Comparison of ENCODE assay signal across 14 mouse cellular contexts in genomic region chr9:64125307-64125706, GRCm38 (mm10). TPM values are rescaled to one million over a fixed set of nuclear protein-coding genes. Genes with fewer than 3 reads are reported as not detected.
DNase-seq lines count a peak whose midpoint lies in the region; ATAC-seq and TF ChIP-seq lines count a peak whose summit lies in the region.
"Had no signal": no experiment of that assay in that cellular context is flagged by ENCODE, and none has a peak within 500 bp of the region (broad histone marks: within the 10 kb centered on the region; RNA-seq: fewer than 3 reads in every experiment).

No protein-coding gene starts in this region.

- no peaks in the 10 kb centered on the region for H3K36me3 ChIP-seq in kidney, embryonic 15.5 days
- no peaks in the 10 kb centered on the region for H3K36me3 ChIP-seq in limb, embryonic 13.5 days
- no peaks in the 10 kb centered on the region for H3K36me3 ChIP-seq in thymus, adult 2 months (ENCODE audit: control insufficient read depth, insufficient read depth, low read length)

- peak overlapping the region; percentile 71 for H3K27ac ChIP-seq in kidney, embryonic 15.5 days
- no peak overlapping the region; the same call in 1 of the 2 replicates for H3K27ac ChIP-seq in limb, embryonic 13.5 days
- no peak overlapping the region for H3K27ac ChIP-seq in thymus, adult 2 months (ENCODE audit: control insufficient read depth, insufficient read depth, low read length)
- H3K27ac ChIP-seq: left cerebral cortex, adult 2 months; liver, embryonic 14.5 days had no signal

- no peak for TF ChIP-seq POLR2A in thymus, adult 2 months (IDR thresholded peaks at IDR 0.05; ENCODE audit: control insufficient read depth, extremely low read depth, insufficient read depth, low read length, poor library complexity)

- no peak overlapping the region for H3K4me3 ChIP-seq in kidney, embryonic 15.5 days (replicated peaks)
- no peak overlapping the region for H3K4me3 ChIP-seq in limb, embryonic 13.5 days
- no peak overlapping the region for H3K4me3 ChIP-seq in thymus, adult 2 months (ENCODE audit: control insufficient read depth, insufficient read depth, low read length)
- H3K4me3 ChIP-seq: left cerebral cortex, adult 2 months had no signal

- H3K4me1 ChIP-seq in kidney, embryonic 15.5 days: peaks cover 32% of the 10 kb centered on the region
- H3K4me1 ChIP-seq in limb, embryonic 13.5 days: peaks cover 5% of the 10 kb centered on the region; the same call in 1 of the 2 replicates
- no peaks in the 10 kb centered on the region for H3K4me1 ChIP-seq in thymus, adult 2 months (replicated peaks; ENCODE audit: control insufficient read depth, insufficient read depth, low read length)

- no peaks in the 10 kb centered on the region for H3K27me3 ChIP-seq in kidney, embryonic 15.5 days
- H3K27me3 ChIP-seq in limb, embryonic 13.5 days: no peaks in the 10 kb centered on the region
- no peaks in the 10 kb centered on the region for H3K27me3 ChIP-seq in thymus, adult 2 months (ENCODE audit: control insufficient read depth, insufficient read depth, low read length)

- no peaks in the 10 kb centered on the region for H3K9me3 ChIP-seq in kidney, embryonic 15.5 days (replicated peaks)
- no peaks in the 10 kb centered on the region for H3K9me3 ChIP-seq in limb, embryonic 13.5 days

- H3K9ac ChIP-seq in kidney, embryonic 15.5 days: no peak overlapping the region
- no peak overlapping the region for H3K9ac ChIP-seq in limb, embryonic 13.5 days
- H3K9ac ChIP-seq: liver, embryonic 14.5 days had no signal

- WGBS in kidney, embryonic 15.5 days: 48% methylated on average over 3 of the region's 3 CpGs
- WGBS in limb, embryonic 13.5 days: 56% methylated on average over 3 of the region's 3 CpGs
- WGBS in thymus, adult 2 months: 92% methylated on average over 3 of the region's 3 CpGs

- DNase-seq in kidney, postnatal 25 days: no peak
- DNase-seq in ES-CJ7 (ENCODE audit: low read depth, low spot score) (peak; percentile 46), ZHBTc4 (ENCODE audit: low read depth, low spot score) (peak; percentile 55)
- no peak for DNase-seq in right cerebral cortex, postnatal 10 days (ENCODE audit: low spot score in 2 of 2)
- DNase-seq in thymus, adult 2 months: no peak
- DNase-seq: cerebellum, postnatal 36 days; heart, postnatal 36 days; kidney, adult 9 months; right cerebral cortex, postnatal 4 days had no signal

- TF ChIP-seq CTCF in thymus, adult 2 months (IDR thresholded peaks at IDR 0.05; ENCODE audit: borderline replicate concordance, control insufficient read depth, extremely low read depth, insufficient read depth, low read length, poor library complexity): no peak

- H3K4me2 ChIP-seq in kidney, embryonic 15.5 days: no peak overlapping the region
- H3K4me2 ChIP-seq in limb, embryonic 13.5 days (replicated peaks): no peak overlapping the region

- peak; percentile 61 for ATAC-seq in kidney, embryonic 15.5 days (replicated peaks; ENCODE audit: low FRiP score)
- ATAC-seq in limb, embryonic 13.5 days (ENCODE audit: low FRiP score, low read depth): peak; percentile 40; the same call in 1 of the 2 replicates
- ATAC-seq: activated CD4-positive, CD25-positive, alpha-beta regulatory T cell, adult 4 months had no signal

RNA-seq across cellular contexts. Expression of gene Lctl, which starts 8.4 kb away (rescaled TPM):
- polyA plus RNA-seq in kidney, embryonic 15.5 days (2015; fragmentation: Nextera tagmentation; extraction: Ambion mirVana): 0.16 and 0.51 TPM in 2 replicates
- polyA plus RNA-seq in limb, embryonic 13.5 days (2015; fragmentation: Nextera tagmentation; extraction: Ambion mirVana): not detected in 2 replicates
- polyA plus RNA-seq in thymus, adult 2 months (2012; rRNA removed): 1.4 and 2.7 TPM in 2 replicates
- polyA plus RNA-seq: activated CD4-positive, CD25-positive, alpha-beta regulatory T cell, adult 4 months had no signal

RNA-seq across cellular contexts. Expression of gene Zwilch, which starts 47.6 kb away (rescaled TPM):
- polyA plus RNA-seq in kidney, embryonic 15.5 days (2015; fragmentation: Nextera tagmentation; extraction: Ambion mirVana): 26.3 and 29.1 TPM in 2 replicates
- polyA plus RNA-seq in limb, embryonic 13.5 days (2015; fragmentation: Nextera tagmentation; extraction: Ambion mirVana): 19.3 and 23.7 TPM in 2 replicates
- 8.1 and 8.3 TPM in 2 replicates for polyA plus RNA-seq in thymus, adult 2 months (2012; rRNA removed)

RNA-seq across cellular contexts. Expression of gene Rpl4, which starts 47.9 kb away (rescaled TPM):
- 1,178 and 1,188 TPM in 2 replicates for polyA plus RNA-seq in kidney, embryonic 15.5 days (2015; fragmentation: Nextera tagmentation; extraction: Ambion mirVana)
- 1,136 and 1,154 TPM in 2 replicates for polyA plus RNA-seq in limb, embryonic 13.5 days (2015; fragmentation: Nextera tagmentation; extraction: Ambion mirVana)
- polyA plus RNA-seq in thymus, adult 2 months (2012; rRNA removed): 518 and 600 TPM in 2 replicates

RNA-seq across cellular contexts. Expression of gene Snapc5, which starts 53.8 kb away (rescaled TPM):
- 34.3 and 35.6 TPM in 2 replicates for polyA plus RNA-seq in kidney, embryonic 15.5 days (2015; fragmentation: Nextera tagmentation; extraction: Ambion mirVana)
- polyA plus RNA-seq in limb, embryonic 13.5 days (2015; fragmentation: Nextera tagmentation; extraction: Ambion mirVana): 30.4 and 30.5 TPM in 2 replicates
- polyA plus RNA-seq in thymus, adult 2 months (2012; rRNA removed): 9.2 and 9.6 TPM in 2 replicates

Comparison
In these comparisons a context has a peak if more than half of its experiments do, and no peak if none do; other contexts are left out.
1. DNase-seq: peak in ES-CJ7 (single experiment) and ZHBTc4 (single experiment); none in kidney, postnatal 25 days (0 of 2), right cerebral cortex, postnatal 10 days (0 of 2) and thymus, adult 2 months (single experiment).